Mouse (Mus musculus): Measurements from ENCODE around the gene Npy4r.

The Npy4r gene

DNA sequence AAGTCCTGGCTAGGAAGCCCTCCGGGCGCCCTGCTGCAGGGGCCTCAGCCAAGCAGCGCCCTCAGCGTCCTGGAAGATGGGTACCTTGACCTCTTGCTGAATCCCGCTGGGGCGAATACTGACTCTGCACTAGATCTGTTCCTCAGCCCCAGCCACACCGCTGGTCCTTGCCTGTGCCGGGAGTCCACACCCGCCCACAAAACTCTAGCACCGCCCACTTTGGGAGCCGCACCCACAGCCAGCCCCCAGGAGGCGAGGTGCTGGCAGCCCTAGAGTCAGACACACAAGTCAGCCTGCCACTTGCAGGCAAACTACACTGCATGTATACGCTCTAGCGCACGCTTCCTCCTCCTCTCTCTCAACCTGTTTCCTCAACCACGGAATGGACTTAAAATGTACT lies at the start of gene Npy4r:
Npy4r (minus strand) TSS at position 148 of the 400 bp plus-strand sequence.
- DNase-seq (ENCODE audit: low read depth, low spot score), result peak; percentile 43

DNA sequence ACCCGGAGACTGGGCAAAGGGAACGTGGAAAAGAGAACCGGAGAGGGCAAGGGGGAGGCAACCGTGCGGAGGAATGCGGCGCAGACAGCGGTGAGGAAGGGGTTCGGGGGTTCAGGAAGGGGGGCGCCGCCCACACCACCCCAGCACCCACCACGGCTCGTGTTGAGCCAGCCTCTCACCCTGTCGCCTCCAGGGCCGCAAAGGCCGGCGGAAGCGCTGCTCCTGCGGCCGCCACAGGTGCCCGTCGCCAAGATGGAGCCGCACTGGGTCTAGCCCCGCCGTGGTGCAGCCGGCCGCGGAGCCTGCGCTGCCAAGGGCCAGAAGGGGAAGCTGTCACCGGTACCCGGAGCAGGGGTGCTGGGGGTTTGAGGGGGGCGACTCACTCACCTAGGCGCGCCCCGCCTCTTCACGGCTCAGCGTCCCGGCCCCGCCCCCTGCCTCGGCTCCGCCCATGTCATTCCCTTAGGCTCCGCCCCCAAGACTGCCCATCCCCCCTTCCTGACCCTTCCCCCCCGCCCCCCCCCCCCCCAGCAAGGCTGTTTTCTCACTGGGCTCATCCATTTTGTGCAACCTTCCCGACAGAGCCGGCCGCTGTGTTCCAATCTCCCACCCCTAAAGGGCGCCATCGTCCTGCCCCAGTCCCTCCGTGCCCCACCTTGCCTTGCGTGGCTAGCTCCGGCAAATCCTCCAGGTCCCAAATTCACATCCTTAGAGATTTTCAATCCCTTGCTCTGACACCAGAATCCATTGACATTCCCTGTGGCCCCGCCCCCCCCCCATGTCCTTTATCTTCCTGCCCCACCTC lies 49.1 kb upstream of the Npy4r start, which contains the start of gene Gprin2:
Gprin2 (minus strand) TSS at position 423 of the 805 bp plus-strand sequence.
- peak; percentile 22 for DNase-seq (ENCODE audit: low read depth, low spot score)

DNA sequence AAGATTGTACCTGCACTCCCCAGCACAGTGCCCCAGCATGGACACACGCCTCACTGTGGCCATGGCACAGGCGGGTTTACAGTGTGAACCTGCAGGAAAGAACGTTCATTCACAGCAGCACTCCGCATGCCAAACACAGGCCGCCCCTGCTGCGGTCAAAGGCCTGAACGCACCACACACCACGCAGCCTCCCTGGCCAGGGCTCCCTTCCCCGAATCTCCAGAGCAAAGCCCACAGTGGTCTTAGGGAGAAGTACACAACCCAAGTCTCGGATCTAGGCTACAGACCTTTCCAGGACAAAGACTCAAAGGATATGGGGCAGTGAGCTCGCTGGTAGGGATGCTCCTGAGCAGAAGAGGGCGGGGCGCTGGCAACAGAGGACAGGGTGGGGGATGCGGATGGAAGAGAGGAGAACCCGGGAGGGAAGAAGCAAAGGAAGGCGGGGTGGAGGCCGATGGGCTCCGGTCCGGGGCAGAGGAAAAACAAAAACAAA lies 48.5 kb upstream of the Npy4r start:
- peak; percentile 44 for DNase-seq (ENCODE audit: low read depth, low spot score)

DNA sequence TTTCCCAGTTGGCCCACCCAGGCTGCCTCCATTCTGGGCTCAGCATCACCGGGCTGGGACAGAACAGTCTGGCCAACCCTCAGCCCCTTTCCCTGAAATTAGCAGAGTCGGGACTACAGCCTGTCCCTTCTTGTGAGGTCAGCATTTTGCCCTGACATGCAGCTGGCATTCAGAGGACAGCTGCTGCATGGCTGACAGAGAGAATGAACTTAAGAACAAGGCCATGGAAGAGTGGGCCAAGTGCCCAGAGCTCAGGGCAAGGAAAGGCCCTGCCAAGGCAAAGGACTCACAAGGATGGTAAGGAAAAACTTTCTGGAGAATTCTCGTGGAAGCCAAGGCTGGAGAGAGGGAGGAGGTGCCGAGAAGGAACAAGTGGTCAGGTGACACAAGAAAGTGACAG lies 44.4 kb upstream of the Npy4r start:
- DNase-seq (ENCODE audit: low read depth, low spot score), result no peak

DNA sequence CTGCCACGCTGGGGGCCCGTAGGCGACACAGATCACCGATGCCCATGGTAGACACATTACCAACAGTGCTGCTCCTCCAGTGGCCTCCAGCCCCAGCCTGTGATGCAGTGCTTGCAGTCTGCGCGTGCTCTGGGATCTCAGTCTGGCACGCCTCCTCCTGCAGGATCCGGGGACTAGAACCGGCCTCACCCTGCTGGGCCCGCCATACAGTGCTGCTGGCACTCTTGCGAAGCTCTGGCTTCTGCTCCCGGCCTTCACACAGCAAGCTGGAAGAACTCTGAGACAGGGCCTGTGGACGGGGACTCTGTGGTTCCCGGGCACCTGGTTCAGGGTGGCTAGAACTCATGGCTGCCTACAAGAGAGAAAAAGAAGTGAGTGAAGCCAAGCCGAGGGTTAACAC lies 43.2 kb upstream of the Npy4r start:
- DNase-seq (ENCODE audit: low read depth, low spot score), result no peak

DNA sequence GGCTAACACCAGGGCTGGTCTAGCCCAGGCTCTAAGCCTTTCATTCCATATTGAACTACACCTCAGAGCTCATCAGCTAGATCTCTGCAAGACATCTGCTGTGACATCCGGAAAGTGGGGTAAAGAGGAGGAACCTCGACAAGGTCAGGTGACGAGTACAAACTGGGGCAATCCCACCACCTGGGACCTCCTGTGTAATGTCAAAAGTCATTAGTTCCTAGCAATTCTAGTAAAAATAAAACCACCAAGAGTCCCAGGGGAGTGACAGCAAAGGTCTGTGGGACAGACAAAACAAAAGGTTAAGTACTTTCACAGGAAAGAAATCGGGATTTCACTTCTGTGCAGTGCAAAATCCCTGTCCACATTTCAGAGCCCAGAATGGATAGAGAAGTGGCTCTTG lies 41.6 kb upstream of the Npy4r start:
- no peak for DNase-seq (ENCODE audit: low read depth, low spot score)

DNA sequence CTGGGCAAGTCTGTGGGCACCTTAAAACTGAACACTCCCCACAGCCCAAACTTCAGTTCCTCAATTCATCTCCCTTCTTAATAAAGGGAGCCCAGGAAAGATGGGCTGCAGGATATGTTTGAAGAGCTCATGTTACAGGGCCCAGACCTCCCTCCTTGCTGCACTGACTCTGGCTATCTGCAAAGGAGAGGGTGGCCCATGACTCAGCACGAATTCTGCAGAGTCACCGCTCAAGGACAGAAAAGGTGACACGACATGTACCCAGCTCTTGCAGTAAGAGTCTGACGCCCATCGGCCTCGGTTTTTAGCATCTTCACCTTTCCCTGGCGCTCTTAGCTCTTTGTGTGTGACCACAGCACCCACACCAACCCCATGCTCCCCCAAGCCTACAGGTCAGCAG lies 38.1 kb upstream of the Npy4r start:
- no peak for DNase-seq (ENCODE audit: low read depth, low spot score)

DNA sequence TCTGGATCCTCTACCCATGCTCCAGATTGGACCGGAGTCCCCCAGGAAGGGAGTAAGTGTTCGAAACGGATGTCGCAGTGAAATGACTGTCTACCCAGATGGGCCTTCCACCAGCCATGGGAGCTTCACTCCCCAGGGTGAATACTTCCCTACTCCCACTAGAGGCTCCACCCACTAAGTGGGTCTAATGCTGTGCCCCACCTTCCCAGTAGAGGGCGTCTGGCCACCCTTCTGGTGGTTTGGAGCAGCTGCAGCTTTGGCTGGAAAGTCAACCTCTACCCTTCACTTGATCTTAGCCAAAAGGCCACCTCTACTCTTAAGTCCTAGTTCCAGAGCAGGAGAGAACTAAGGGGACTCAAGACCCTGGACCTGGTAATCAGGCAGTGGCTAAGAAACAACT lies 36.3 kb upstream of the Npy4r start:
- peak; percentile 43 for DNase-seq (ENCODE audit: low read depth, low spot score)

DNA sequence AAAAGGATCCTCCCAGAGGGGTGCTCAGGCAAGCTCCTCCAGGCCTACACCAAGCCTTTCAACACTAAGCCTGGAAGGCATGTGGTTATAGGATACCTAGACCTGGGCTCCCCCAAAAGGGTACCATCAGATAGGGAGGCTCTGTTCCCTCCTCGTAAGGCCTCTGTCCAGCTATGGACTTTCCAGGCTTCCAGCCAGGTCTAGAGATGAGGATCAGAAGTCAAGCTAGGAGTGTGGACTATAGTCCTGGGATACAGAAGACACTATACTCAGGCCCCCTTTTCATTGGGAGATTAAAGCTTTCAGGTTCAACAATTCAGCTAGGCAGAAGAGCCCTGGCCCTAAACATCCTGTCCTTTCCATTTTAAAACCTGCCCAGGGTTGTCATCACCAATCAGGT lies 30.8 kb upstream of the Npy4r start:
- DNase-seq (ENCODE audit: low read depth, low spot score), result no peak

DNA sequence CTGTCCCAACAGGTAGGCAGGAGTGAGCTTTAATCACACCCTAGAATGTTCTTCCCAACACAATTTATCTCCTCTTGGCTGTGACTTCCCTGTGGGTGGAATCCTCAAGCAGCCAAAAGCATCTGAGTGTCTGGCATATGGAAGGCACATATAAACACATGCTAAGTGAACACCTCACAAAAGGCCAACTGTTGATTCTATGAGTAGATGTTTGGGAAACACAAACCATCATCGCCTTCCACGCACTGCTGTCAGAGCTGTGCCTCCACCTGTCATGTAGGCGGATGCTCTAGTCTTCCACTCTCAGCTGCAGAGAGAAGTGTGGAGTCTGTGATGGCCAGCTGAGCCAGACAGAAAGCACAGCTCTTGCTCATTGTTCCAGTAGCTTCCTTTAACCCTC lies 27.1 kb upstream of the Npy4r start:
- no peak for DNase-seq (ENCODE audit: low read depth, low spot score)

DNA sequence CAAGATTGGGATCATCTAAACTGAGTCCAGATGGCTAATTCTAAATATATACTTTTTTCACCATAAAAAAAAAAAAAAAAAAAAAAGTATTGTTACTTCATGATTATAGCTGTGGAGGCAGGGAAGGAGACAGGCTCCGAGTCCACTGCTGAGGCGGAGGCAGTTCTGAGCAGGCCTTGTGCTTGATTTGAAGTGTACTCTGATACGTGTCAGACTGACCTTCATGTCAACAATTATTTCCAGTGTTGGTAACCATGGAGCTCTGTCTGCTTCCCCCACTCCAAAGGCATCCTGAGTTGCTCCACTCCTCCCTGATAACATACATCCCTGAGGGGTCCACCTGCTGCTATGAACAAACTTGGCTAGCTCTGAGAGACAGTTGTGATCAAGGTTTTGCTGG lies 18.8 kb upstream of the Npy4r start:
- no peak for DNase-seq (ENCODE audit: low read depth, low spot score)

DNA sequence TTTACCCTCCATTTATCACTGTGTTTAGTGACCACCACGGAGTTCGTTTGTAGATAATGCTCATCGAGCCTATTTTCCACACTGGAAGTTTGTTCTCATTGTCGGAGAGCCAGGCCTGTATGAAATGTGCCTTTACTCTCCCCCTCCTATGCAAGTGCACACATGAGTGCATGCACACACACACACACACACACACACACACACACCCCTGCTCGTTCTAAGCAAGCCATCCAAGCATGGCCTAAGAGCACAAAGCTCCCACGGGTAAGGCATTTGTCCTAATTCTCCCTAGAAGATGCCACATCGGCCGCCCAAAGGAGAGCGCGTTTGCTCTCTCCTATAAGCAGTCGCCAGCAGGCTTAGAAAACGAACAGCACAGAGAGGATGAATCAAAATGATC lies 3.5 kb upstream of the Npy4r start:
- no peak for DNase-seq (ENCODE audit: low read depth, low spot score)

DNA sequence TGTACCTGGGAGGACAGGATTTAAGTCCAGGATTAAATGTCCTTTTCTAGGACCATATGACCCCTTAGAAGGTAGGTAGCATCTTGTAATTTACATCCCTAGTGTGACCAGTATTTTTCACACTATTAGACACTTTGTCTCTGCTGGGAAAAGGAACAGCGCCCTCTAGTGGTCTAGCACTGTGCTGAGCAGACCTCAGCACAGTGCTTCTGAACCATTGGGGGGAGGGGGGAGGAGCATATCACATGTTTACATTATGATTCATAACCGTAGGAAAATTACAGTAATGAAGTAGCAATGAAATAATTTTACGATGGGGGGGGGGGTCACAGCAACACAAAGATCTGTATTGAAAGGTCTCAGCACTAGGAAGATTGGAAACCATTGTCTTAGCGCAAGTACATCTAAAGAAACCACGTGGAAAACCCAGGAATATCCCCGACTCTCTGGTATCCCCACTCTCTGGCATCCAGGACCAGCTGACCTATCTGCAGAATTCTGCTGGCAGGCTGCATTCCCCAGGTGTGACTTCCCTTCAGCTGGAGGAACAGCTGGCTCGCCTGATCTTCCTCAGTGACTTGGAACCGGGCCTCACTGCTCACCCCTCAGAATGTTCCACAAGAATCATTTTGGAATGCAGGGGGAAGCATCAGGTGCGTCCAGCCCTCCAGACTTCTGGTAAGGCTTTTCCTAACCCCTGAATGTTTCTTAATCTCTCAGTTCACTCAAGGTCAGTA lies 2.5 kb upstream of the Npy4r start:
- peak; percentile 81 for DNase-seq (ENCODE audit: low read depth, low spot score)

DNA sequence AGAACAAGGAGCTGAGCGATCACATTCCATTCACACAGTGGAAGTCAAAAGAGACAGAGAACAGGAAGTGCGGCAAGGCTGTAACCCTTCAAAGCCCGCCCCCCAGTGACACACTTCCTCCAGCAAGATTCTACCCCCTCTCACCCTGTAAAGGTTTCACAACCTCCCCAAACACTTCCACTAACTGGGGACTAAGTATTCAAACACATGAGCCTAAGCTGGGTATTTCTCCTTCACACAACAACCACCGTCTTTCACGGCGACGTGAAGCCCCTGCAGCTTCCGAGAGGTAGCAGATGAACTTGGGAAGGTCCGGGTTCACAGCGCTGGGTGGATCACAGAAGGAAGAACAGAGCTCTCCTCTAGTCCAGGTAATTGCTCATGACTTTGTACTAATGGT lies 9.4 kb downstream of the Npy4r start:
- DNase-seq (ENCODE audit: low read depth, low spot score), result no peak

DNA sequence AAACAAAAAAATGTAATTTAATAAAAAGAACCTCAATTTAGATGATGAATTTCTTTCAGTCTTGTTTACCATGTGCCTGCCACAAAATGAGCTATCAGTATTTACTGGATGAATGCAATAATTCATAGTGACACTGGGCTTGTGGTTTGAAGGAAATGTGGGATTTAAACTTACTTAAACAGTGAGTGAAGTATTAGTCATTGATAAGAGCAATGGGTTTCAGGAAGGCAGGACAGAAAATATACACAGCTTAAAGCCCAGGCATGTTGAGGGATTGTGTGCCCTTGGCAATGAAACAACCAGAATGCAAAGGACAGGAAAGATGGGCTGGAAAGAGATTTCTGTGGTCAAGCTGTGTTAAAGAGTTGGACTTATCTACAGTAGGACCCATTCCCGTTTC lies 10.0 kb downstream of the Npy4r start:
- no peak for DNase-seq (ENCODE audit: low read depth, low spot score)

DNA sequence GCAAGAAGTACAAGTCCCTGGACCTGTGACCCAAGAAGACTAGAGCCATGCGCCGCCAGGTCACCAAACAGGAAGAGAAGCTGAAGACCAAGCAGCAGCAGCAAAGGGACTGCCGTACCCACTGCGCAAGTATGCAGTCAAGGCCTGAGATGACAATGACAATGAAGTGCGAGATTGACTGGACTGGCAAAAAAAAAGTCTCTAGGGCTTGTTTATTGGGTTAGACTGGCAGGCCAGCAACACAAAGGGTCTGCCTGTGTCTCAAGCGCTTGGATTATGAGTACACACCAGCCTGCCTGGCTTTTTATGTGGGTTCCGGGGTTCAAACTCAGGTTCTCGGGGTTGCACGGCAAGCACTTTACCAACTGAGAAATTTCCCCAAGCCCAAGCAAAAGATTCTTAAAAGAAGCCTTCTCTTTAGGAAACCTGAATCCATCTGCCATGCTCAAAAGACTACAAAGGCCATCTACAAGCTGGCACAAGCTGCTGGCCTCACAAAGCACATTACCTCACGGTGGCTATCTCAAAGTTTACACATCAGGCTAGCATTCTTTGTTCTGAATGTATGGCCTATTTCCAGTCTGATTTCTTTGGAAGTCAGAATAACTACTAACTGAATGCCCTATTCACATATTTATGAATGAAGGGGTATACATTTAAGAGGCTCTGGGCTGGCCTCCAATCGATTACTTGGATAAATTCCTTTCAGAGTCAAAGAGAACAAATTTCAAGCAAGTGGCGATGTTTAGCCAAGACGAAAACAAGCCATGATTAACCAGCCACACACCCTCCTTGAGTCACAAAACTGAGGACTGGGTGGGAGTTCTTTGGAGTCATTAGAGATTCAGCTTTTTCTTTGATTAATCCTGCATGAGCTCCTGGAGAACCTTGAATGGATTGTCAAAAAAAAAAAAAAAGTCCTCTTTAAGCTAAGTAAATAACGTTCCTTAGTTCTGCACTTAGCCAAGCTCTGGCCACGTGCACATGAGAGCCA lies 12.3 kb downstream of the Npy4r start:
- DNase-seq (ENCODE audit: low read depth, low spot score), result no peak

DNA sequence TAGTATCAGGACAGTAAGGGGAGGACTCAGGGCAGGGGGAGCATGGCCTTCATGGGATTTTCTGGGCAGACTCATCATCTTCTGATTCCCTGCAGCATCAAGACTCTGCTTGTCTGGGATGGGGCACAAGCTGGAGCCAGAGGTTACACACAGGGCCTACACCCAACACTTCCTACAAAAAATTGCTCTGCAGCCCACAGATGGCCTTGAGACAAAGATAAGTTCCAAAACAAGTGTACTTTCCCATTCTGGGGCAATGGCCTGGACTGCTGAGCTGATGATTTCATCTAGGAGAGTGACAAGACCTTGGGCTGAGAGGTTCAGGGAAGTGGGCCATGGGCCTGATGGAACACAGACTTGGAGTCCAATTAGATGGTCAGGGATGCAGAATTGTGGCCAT lies 16.9 kb downstream of the Npy4r start:
- no peak for DNase-seq (ENCODE audit: low read depth, low spot score)

DNA sequence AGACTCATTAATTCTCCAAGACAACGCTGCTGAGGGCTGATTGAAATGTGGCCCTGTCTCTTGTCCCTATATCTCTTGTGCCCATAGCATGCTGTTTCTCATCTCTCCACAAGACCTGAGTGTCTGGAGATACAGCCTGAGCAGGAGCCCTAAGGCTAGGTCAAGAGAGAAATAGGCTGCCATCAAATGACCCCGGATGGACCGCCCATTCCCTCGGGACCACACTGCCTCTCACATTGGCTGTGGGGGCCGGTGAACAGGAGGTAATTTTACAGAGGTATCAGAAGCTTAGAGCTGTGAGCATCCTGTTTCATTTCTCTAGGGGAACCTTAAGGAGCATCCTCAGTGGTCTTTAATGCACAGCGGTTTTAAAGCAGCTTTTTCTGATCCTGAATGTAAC lies 21.1 kb downstream of the Npy4r start:
- no peak for DNase-seq (ENCODE audit: low read depth, low spot score)

DNA sequence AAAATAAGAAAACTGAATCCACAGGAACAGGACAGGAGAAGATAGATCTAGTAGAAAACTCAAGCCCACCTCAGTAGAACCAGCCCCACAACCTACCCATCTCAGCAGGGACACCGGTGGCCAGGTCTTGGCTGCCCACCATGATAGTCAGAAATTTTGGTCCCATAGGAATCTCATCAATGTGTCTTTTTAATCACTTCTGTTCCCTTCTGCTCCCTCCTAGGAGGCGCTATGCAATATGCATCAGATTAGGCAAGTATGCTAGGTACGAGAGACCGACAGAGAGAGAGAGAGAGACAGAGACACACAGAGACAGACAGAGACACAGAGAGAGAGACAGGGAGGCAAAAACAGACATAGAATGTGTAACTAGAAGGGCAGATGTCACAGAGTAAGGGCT lies 30.6 kb downstream of the Npy4r start:
- no peak for DNase-seq (ENCODE audit: low read depth, low spot score)

DNA sequence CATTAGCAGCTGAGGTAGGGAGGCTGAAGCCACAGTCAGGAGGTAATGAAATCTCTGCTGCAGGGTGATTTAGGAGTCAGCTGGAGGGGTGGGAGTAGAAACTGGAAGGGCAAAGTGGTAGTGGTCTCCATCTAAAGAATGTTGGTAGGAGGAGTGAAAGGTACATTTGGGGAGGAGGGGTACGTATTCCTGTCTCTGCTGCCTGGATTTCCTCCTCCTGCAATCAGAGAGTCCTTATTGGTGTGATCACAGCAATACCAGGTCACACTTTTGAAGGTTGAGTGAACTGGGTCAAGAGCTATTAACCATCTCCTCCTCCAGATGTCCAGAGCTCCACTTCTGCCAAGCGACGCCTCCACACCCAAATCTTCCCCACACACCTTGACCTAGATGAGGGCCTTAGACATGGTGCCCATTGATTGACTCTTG lies 31.4 kb downstream of the Npy4r start:
- DNase-seq (ENCODE audit: low read depth, low spot score), result no peak

DNA sequence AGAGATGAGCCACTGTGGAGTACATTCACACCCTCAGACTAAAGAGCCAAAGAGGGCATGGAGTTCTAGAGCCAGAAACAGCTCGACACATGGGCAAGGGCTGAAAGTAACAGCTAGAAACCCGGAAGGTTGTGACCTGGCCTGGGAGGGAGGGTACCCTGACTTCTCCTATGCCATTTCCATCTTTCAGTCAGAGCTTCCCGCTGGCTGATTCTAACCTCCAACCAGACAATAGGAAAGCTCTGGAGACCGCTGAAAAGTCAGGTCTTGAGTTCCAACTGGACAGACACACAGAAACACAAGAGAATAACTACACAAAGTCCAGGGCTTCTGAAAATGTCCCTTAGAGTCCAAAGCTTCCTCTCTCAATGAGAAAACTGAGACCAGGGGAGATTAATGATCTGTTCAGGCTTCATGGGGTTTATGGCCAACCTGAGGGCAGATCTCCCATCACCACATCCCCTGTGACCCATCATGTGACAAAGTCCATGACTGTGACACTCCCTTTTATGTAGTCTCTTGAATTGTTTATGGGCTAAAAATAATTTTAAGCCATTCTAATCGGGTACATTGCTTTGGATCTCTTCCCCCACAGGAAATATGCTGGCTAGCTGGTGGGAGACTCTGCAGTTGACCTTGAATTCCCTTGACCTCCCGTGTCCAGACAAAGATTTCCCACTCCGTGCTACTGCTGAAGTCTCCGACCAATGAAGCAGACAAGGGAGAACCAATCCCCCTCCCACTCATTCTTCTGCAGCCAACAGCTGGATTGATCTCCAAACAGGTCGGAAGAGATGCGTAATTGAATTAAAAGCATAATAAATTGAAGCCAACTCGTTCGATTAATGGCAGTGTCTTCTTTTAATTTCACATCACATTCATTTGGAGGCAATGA lies 32.0 kb downstream of the Npy4r start:
- DNase-seq (ENCODE audit: low read depth, low spot score), result no peak

All from mesoderm, embryonic 11.5 days (tissue).